Mouse (Mus musculus): Measurements from ENCODE around the gene Tmem213. TPM values are rescaled to one million over a fixed set of nuclear protein-coding genes. Genes with fewer than 3 reads are reported as not detected.

Tmem213 gene
- polyA plus RNA-seq (2014; fragmentation: Illumina TruSeq; extraction: RNeasy Lipid Tissue Mini Kit (QIAGEN cat#74804); ENCODE audit: low read depth, low replicate concordance): 2.7 TPM

DNA sequence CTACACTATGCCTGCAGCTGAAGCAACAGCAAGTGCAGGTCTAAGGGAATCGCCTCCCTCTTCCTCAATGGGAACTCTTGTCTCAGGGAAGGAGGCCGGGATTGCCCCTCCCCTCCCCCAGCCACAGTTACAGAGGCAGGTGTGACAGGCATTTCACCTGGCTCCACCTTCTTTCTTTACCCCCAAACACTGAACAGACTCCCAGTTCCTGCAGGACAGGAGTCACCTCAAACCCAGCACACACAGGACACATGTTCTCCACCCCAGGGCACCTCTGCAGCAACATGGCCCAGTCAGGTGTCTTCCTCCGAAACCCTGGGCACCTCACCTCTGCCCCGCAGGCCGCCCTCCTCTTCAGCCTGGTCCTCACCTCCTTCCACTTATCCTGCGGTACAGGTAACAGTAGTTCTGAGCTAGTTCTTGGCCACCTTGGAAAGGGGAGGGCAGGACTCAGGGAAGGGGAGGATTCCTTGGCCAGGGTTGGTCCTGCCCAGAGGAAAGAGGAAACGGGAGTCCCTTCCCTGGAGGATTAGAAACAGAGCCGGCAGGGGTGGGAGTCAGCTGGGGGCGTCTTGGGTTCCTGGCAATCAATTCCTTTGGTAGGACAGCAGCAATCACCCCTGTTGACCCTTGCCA is at the start of gene Tmem213:
Gene Tmem213 (plus strand): TSS at position 96 of the 636 bp plus-strand sequence.

DNA sequence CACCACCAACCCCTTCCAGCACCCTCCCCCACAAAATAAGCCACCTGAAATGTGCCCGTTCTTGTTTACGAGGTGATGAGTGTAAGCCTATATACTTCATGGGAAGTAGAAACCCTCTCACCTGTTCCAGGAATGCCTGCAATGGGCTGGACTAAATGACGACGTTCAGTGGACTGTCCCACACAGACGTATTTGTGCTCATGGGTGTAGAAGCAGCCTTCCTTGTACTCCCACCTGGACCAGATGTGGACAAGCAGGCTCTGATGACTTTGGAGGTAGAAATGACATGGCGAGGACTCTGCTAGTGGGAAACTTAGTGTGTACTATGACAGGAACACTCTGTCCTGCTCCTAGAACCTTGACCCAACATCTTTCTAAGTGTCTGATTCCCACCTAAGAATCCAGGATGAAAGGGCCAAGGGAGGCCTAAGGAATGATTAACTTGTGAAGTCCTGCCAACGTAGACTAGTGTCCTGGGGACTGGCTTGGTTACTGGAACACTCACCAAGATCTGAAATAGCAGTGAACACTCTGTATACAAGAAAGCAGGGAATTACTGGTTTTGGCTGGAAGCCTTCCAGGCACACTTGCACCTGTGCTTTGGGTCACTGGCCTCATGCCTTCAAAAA is 15.3 kb downstream of the Tmem213 start, which contains the start of gene Atp6v0a4:
Gene Atp6v0a4 (minus strand): TSS at position 380 of the 629 bp plus-strand sequence.

Other genes with a start within 250 kb of the Tmem213 start
- gene Trim24, start 238.4 kb upstream of the Tmem213 start, polyA plus RNA-seq (2014; fragmentation: Illumina TruSeq; extraction: RNeasy Lipid Tissue Mini Kit (QIAGEN cat#74804); ENCODE audit: low read depth, low replicate concordance): 60.4 TPM
- gene Svopl, start 62.3 kb upstream of the Tmem213 start, polyA plus RNA-seq (2014; fragmentation: Illumina TruSeq; extraction: RNeasy Lipid Tissue Mini Kit (QIAGEN cat#74804); ENCODE audit: low read depth, low replicate concordance): 9.0 TPM
- gene Atp6v0a4, start 15.3 kb downstream of the Tmem213 start, polyA plus RNA-seq (2014; fragmentation: Illumina TruSeq; extraction: RNeasy Lipid Tissue Mini Kit (QIAGEN cat#74804); ENCODE audit: low read depth, low replicate concordance): 215 TPM
- gene D630045J12Rik, start 144.8 kb downstream of the Tmem213 start, polyA plus RNA-seq (2014; fragmentation: Illumina TruSeq; extraction: RNeasy Lipid Tissue Mini Kit (QIAGEN cat#74804); ENCODE audit: low read depth, low replicate concordance): 24.4 TPM
- 2.1 TPM for gene Zc3hav1l, start 190.0 kb downstream of the Tmem213 start, polyA plus RNA-seq (2014; fragmentation: Illumina TruSeq; extraction: RNeasy Lipid Tissue Mini Kit (QIAGEN cat#74804); ENCODE audit: low read depth, low replicate concordance)
- 20.2 TPM for gene Zc3hav1, start 245.3 kb downstream of the Tmem213 start, polyA plus RNA-seq (2014; fragmentation: Illumina TruSeq; extraction: RNeasy Lipid Tissue Mini Kit (QIAGEN cat#74804); ENCODE audit: low read depth, low replicate concordance)

All from kidney, adult 10 weeks (tissue).